Mouse (Mus musculus) CH12.LX (cell line): ENCODE data around the gene Scml4. TPM values are rescaled to one million over a fixed set of nuclear protein-coding genes. Genes with fewer than 3 reads are reported as not detected.

Source experiments
- DNase-seq: peaks from one replicate; pipeline ENCODE4 v3.0.0-alpha.2; 2013; ENCODE audit errors: extremely low read depth
- H3K27ac ChIP-seq: 2 replicates; pipeline ENCODE4 v1.5.1; 2012; ENCODE audit warnings: low read depth, mild to moderate bottlenecking, control low read depth, moderate library complexity; ENCODE audit not compliant: insufficient read depth
- H3K27me3 ChIP-seq: replicated peaks from 2 replicates; pipeline ENCODE3; 2012; ENCODE audit warnings: inconsistent platforms
- H3K36me3 ChIP-seq, 2 experiments: replicated peaks in 1 of 2; 2 replicates each; pipeline versions ENCODE3 to v1.6.1; 2012; ENCODE audit warnings: inconsistent platforms in 1 of 2, low read length in 1 of 2, mild to moderate bottlenecking in 1 of 2, mixed read lengths in 1 of 2, moderate library complexity in 1 of 2; ENCODE audit not compliant: control insufficient read depth in 1 of 2, insufficient read depth in 1 of 2
- H3K4me1 ChIP-seq, 2 experiments: 2 replicates each; pipeline ENCODE4 v1.6.1; 2012; ENCODE audit warnings: inconsistent platforms in 1 of 2, moderate library complexity in 1 of 2; ENCODE audit not compliant: insufficient read depth in 2 of 2, control insufficient read depth in 1 of 2
- H3K4me2 ChIP-seq: 2 replicates; pipeline ENCODE4 v1.6.1; 2012; ENCODE audit warnings: low read depth, mild to moderate bottlenecking, control low read depth; ENCODE audit not compliant: poor library complexity, insufficient read depth, severe bottlenecking
- H3K4me3 ChIP-seq, 3 experiments: fragments of 150-350 bp in 1 of 3; sonication (generic) in 1 of 3; replicated peaks in 1 of 3; 2 replicates each; pipeline versions ENCODE3 to v1.5.1; 2011 to 2012; ENCODE audit warnings: low read depth in 2 of 3, low read length in 2 of 3, mild to moderate bottlenecking in 2 of 3, moderate library complexity in 2 of 3, control low read depth in 1 of 3, improper control_type of control experiment in 1 of 3, inconsistent platforms in 1 of 3, mixed read lengths in 1 of 3; ENCODE audit not compliant: poor library complexity in 1 of 3
- H3K79me2 ChIP-seq: replicated peaks from 2 replicates; pipeline ENCODE4 v1.6.1; 2012; ENCODE audit warnings: mild to moderate bottlenecking, moderate library complexity; ENCODE audit not compliant: control insufficient read depth, poor library complexity, insufficient read depth, severe bottlenecking; ENCODE audit errors: extremely low read depth
- H3K9ac ChIP-seq: 2 replicates; pipeline ENCODE4 v1.6.1; 2012; ENCODE audit warnings: low read depth, mild to moderate bottlenecking, control low read depth, moderate library complexity; ENCODE audit not compliant: insufficient read depth
- H3K9me3 ChIP-seq: replicated peaks from 2 replicates; pipeline ENCODE3; 2012; ENCODE audit warnings: low read length, inconsistent platforms, mixed read lengths
- CHD1 ChIP-seq: IDR thresholded peaks from 2 replicates; pipeline ENCODE4 v1.6.1; 2012; ENCODE audit warnings: low read depth, low read length, improper control_type of control experiment, inconsistent platforms
- CTCF ChIP-seq, 2 experiments: IDR thresholded peaks in 1 of 2; conservative IDR thresholded peaks in 1 of 2; 2 replicates each; pipeline ENCODE4 v1.5.1; 2011 to 2012; ENCODE audit warnings: low read depth in 2 of 2, low read length in 2 of 2, improper control_type of control experiment in 1 of 2, inconsistent platforms in 1 of 2, mild to moderate bottlenecking in 1 of 2, moderate library complexity in 1 of 2
- E2F4 ChIP-seq: IDR thresholded peaks from 2 replicates; pipeline ENCODE4 v1.6.1; 2011; ENCODE audit warnings: low read depth, low read length, improper control_type of control experiment; ENCODE audit not compliant: insufficient replicate concordance
- ELF1 ChIP-seq: IDR thresholded peaks from 2 replicates; pipeline ENCODE4 v1.6.1; 2014; ENCODE audit warnings: low read depth, mild to moderate bottlenecking, inconsistent platforms, low read length, improper control_type of control experiment
- EP300 ChIP-seq: IDR thresholded peaks from 2 replicates; pipeline ENCODE4 v1.6.1; 2011; ENCODE audit warnings: low read length, improper control_type of control experiment
- JUN ChIP-seq: IDR thresholded peaks from 2 replicates; pipeline ENCODE4 v1.6.1; 2011; ENCODE audit warnings: low read depth, mild to moderate bottlenecking, low read length, improper control_type of control experiment, moderate library complexity; ENCODE audit not compliant: insufficient read depth
- MAFK ChIP-seq: IDR thresholded peaks from 2 replicates; pipeline ENCODE4 v1.6.1; 2011; ENCODE audit warnings: low read length, improper control_type of control experiment; ENCODE audit not compliant: insufficient replicate concordance
- MAX ChIP-seq: IDR thresholded peaks from 2 replicates; pipeline ENCODE4 v1.6.1; 2011; ENCODE audit warnings: low read length, improper control_type of control experiment
- MAZ ChIP-seq: IDR thresholded peaks from 2 replicates; pipeline ENCODE4 v1.6.1; 2012; ENCODE audit warnings: low read depth, mild to moderate bottlenecking, inconsistent platforms, low read length, improper control_type of control experiment, moderate library complexity
- MXI1 ChIP-seq: IDR thresholded peaks from 2 replicates; pipeline ENCODE4 v1.6.1; 2011; ENCODE audit warnings: mild to moderate bottlenecking, low read depth, low read length, improper control_type of control experiment
- NELFE ChIP-seq: IDR thresholded peaks from 2 replicates; pipeline ENCODE4 v1.6.1; 2011; ENCODE audit warnings: low read depth, low read length, improper control_type of control experiment
- NRF1 ChIP-seq: IDR thresholded peaks from 2 replicates; pipeline ENCODE4 v1.6.1; 2014; ENCODE audit warnings: low read depth, mild to moderate bottlenecking, inconsistent platforms, low read length, improper control_type of control experiment, moderate library complexity
- PAX5 ChIP-seq: IDR thresholded peaks from 2 replicates; pipeline ENCODE4 v1.6.1; 2012; ENCODE audit warnings: low read length, inconsistent platforms, mixed read lengths
- SIN3A ChIP-seq: IDR thresholded peaks from 2 replicates; pipeline ENCODE4 v1.6.1; 2012; ENCODE audit warnings: low read length, improper control_type of control experiment, inconsistent platforms
- SMC3 ChIP-seq: IDR thresholded peaks from 2 replicates; pipeline ENCODE4 v1.6.1; 2011; ENCODE audit warnings: low read depth, low read length, improper control_type of control experiment
- UBTF ChIP-seq: IDR thresholded peaks from 2 replicates; pipeline ENCODE4 v1.6.1; 2012; ENCODE audit warnings: low read depth, mild to moderate bottlenecking, inconsistent platforms, low read length, improper control_type of control experiment, moderate library complexity
- USF2 ChIP-seq: conservative IDR thresholded peaks from 2 replicates; pipeline ENCODE4 v1.6.1; 2011; ENCODE audit warnings: low read depth, low read length, improper control_type of control experiment
- ZC3H11A ChIP-seq: IDR thresholded peaks from 2 replicates; pipeline ENCODE4 v1.6.1; 2012; ENCODE audit warnings: low read depth, mild to moderate bottlenecking, inconsistent platforms, low read length, improper control_type of control experiment
- ZMIZ1 ChIP-seq: IDR thresholded peaks from 2 replicates; pipeline ENCODE4 v1.6.1; 2012; ENCODE audit warnings: low read depth, mild to moderate bottlenecking, inconsistent platforms, low read length, improper control_type of control experiment
- ZNF384 ChIP-seq: IDR thresholded peaks from 2 replicates; pipeline ENCODE4 v1.6.1; 2012; ENCODE audit warnings: low read depth, low read length, improper control_type of control experiment, inconsistent platforms
- dilution Hi-C: fragments of 300-500 bp; cut with MboI; formaldehyde crosslinking; loops from 2 replicates; pipeline ENCODE4 v1.14.3; 2020; ENCODE audit warnings: low sequenced_read_pairs; ENCODE audit not compliant: extremely low pct_unique_long_range_greater_than_20kb, extremely low pct_ligation_motif_present
- in situ Hi-C: fragments of 300-500 bp; cut with MboI; formaldehyde crosslinking; loops from 3 replicates; pipeline ENCODE4 v1.14.3; 2019; ENCODE audit warnings: low sequenced_read_pairs, low pct_ligation_motif_present, low pct_unique_long_range_greater_than_20kb, mixed read lengths
- polyA plus RNA-seq: library from polyadenylated mRNA; unstranded; fragments of >175 nt; gene quantifications from 2 replicates; pipeline ENCODE4 v1.2.1, GENCODE M21; 2012; ENCODE audit warnings: low read depth; ENCODE audit not compliant: insufficient read length
- total RNA-seq, 2 experiments: library from RNA; depleted of rRNA; stranded (reverse); fragments of 300-350 nt in 1 of 2; fragments of >200 nt in 1 of 2; gene quantifications; 2 replicates each; pipeline ENCODE4 v1.2.3; 2012 to 2014

Gene Scml4
- total and polyA plus RNA-seq, 3 experiments, result 2.7 to 3.3 (median 3.0) TPM

DNA sequence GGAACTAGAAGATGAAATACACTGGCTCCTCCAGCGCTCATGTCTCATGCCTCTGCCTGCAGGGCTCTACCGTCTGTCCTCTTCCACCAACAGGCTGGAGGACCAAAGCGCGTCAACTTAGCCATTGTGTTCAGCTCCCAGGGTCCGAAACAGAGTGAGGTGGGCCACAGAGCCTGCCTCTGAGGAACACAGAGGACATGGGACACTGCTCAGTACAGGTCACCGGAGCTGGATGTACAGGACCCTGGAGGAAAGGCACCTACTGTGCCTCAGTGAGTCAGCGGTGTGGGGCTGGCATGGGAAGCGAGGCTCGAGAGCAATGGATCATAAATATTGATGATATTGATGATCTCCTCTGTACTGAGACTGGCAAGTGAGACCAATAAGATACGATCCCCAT is 139.2 kb downstream of the Scml4 start:
- Histone ChIP-seq H3K4me2 (no peak overlapping the region), H3K4me3 (no peak overlapping the region), H3K79me2 (no peaks in the 10 kb centered on the region), H3K27ac (no peak overlapping the region), H3K27me3 (no peaks in the 10 kb centered on the region), H3K36me3 (no peaks in the 10 kb centered on the region), H3K9me3 (no peaks in the 10 kb centered on the region), H3K4me1 (no peaks in the 10 kb centered on the region), H3K9ac (no peak overlapping the region)
- no peak for TF ChIP-seq ZMIZ1
- no peak for TF ChIP-seq JUN
- no peak for TF ChIP-seq ELF1
- no peak for TF ChIP-seq PAX5
- no peak for TF ChIP-seq MXI1
- TF ChIP-seq SMC3, result no peak
- no peak for TF ChIP-seq UBTF
- TF ChIP-seq MAFK, result no peak
- no peak for TF ChIP-seq EP300
- no peak for TF ChIP-seq E2F4
- no peak for TF ChIP-seq USF2
- no peak for TF ChIP-seq ZC3H11A
- TF ChIP-seq NELFE, result no peak
- no peak for TF ChIP-seq CHD1
- TF ChIP-seq MAX, result no peak
- no peak for TF ChIP-seq SIN3A
- TF ChIP-seq ZNF384, result no peak
- TF ChIP-seq CTCF (conservative IDR thresholded peaks at IDR 0.05 in 1 of 2, IDR thresholded peaks at IDR 0.05 in 1 of 2; ENCODE audit: low read depth in 2 of 2, low read length in 2 of 2), result no peak
- TF ChIP-seq MAZ, result no peak
- no peak for DNase-seq
- dilution Hi-C loops (no loop called here), in situ Hi-C loops (loop anchor here (25.0 kb wide), 1 partner anchor 687 kb away; no protein-coding TSS in a partner anchor)

GRCm38 (mm10) chr10:43001433-43001832 is 141.3 kb downstream of the Scml4 start:
- no peaks in the 10 kb centered on the region for H3K36me3 ChIP-seq

More at GRCm38 (mm10) chr10:43001433-43001832, 141.3 kb downstream of the Scml4 start:
- no peaks in the 10 kb centered on the region for H3K79me2 ChIP-seq
- no peak overlapping the region for H3K9ac ChIP-seq
- H3K4me3 ChIP-seq, result no peak overlapping the region
- no peak overlapping the region for H3K4me2 ChIP-seq
- no peaks in the 10 kb centered on the region for H3K9me3 ChIP-seq
- TF ChIP-seq PAX5 (no peak), UBTF (no peak), JUN (no peak), NRF1 (no peak)
- TF ChIP-seq, all 38 proteins: peak for 0
- dilution Hi-C loops, result no loop called here
- in situ Hi-C loops, result no loop called here
- Histone ChIP-seq H3K27ac (no peak overlapping the region), H3K27me3 (no peaks in the 10 kb centered on the region), H3K4me1 (no peaks in the 10 kb centered on the region)
- DNase-seq, result no peak
